Mouse (Mus musculus) limb, embryonic 14.5 days (tissue): Measurements from ENCODE around the gene Cnep1r1. TPM values are rescaled to one million over a fixed set of nuclear protein-coding genes. Genes with fewer than 3 reads are reported as not detected.

Source experiments
- ATAC-seq: fragments of 200-750 bp; cut with Nextera tagmentation; 2 replicates; pipeline ENCODE4 v1.8.0; 2017; ENCODE audit warnings: low read depth, moderate number of reproducible peaks, moderate TSS enrichment; ENCODE audit not compliant: low FRiP score
- DNase-seq: peaks from one replicate; pipeline ENCODE4 v3.0.0-alpha.2; 2015; ENCODE audit warnings: low spot score
- H3K27ac ChIP-seq: fragments of 300-500 bp; sonication (generic); replicated peaks from 2 replicates; pipeline ENCODE4 v1.5.1; 2014; ENCODE audit warnings: low read depth, mild to moderate bottlenecking, low read length, moderate library complexity, mixed read lengths
- H3K27me3 ChIP-seq: fragments of 300-500 bp; sonication (generic); 2 replicates; pipeline ENCODE4 v1.6.1; 2014; ENCODE audit warnings: low read length, mixed read lengths; ENCODE audit not compliant: control insufficient read depth, insufficient read depth
- H3K36me3 ChIP-seq: fragments of 300-500 bp; sonication (generic); 2 replicates; pipeline ENCODE4 v1.6.1; 2014; ENCODE audit warnings: mild to moderate bottlenecking, low read length, moderate library complexity, mixed read lengths; ENCODE audit not compliant: control insufficient read depth, insufficient read depth
- H3K4me1 ChIP-seq: fragments of 300-500 bp; sonication (generic); 2 replicates; pipeline ENCODE4 v1.6.1; 2014; ENCODE audit warnings: antibody characterized with exemption, low read length, mixed read lengths; ENCODE audit not compliant: control insufficient read depth, insufficient read depth
- H3K4me2 ChIP-seq: fragments of 300-500 bp; sonication (generic); replicated peaks from 2 replicates; pipeline ENCODE4 v1.6.1; 2014; ENCODE audit warnings: low read depth, mild to moderate bottlenecking, low read length, moderate library complexity; ENCODE audit not compliant: severe bottlenecking
- H3K4me3 ChIP-seq: fragments of 300-500 bp; sonication (generic); replicated peaks from 2 replicates; pipeline ENCODE4 v1.5.1; 2014; ENCODE audit warnings: low read length
- H3K9ac ChIP-seq: fragments of 300-500 bp; sonication (generic); 2 replicates; pipeline ENCODE4 v1.6.1; 2014; ENCODE audit warnings: mild to moderate bottlenecking, low read depth, low read length, moderate library complexity; ENCODE audit not compliant: severe bottlenecking
- H3K9me3 ChIP-seq: fragments of 300-500 bp; sonication (generic); 2 replicates; pipeline ENCODE4 v1.6.1; 2016; ENCODE audit warnings: low read length; ENCODE audit not compliant: control insufficient read depth
- POLR2A ChIP-seq: fragments of 200-500 bp; IDR thresholded peaks from 2 replicates; pipeline ENCODE4 v1.8.0; 2012; ENCODE audit warnings: inconsistent platforms, mild to moderate bottlenecking, moderate library complexity, borderline replicate concordance; ENCODE audit not compliant: insufficient read depth, insufficient read length; ENCODE audit errors: extremely low read depth
- WGBS: fragments of 180-500 bp; shearing (Covaris S2); extraction: QIAGEN DNeasy Blood & Tissue Kit; methylation state at CpG from one replicate; pipeline ENCODE4 v1.1.7; 2014; 5-methylcytosine and 5-hydroxymethylcytosine counted together
- polyA plus RNA-seq, 2 experiments: library from polyadenylated mRNA; depleted of rRNA in 1 of 2; stranded (reverse) in 1 of 2; unstranded in 1 of 2; fragments of >200 nt; fragmentation: Nextera tagmentation in 1 of 2; extraction: Ambion mirVana in 1 of 2; gene quantifications; 2 replicates each; pipeline versions ENCODE4 v1.2.1 to v1.2.3; 2012 to 2014

Gene Cnep1r1
- polyA plus RNA-seq, 2 experiments = 42.5 to 70.1 TPM

DNA sequence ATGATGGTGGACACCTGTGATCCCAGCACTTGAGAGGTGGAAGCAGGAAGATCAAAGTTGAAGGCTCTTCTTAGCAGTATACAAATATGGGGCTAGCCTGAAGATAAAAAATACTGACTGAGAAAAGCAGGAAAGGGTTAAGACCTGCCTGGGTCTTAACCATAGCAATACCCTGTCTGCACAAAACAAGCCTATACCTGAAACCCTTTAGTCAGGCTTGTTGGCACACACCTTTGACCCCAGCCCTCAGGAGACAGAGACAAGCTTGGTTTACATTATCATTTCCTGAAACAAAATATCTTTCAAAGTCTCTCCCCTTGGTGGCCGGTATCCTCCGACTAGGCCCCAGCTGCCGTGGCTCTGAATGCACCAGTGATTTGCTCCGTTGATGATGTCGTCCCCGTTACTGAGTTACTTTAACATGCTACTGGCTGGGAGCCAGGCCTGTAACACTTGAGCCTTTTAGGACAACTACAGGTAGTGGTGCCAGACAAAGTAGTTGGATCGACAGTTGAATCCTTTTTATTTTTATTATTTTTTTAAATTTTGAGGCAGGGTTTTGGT is 12.3 kb downstream of the Cnep1r1 start:
- DNase-seq = no peak
- H3K4me3 ChIP-seq = no peak overlapping the region
- H3K9ac ChIP-seq = no peak overlapping the region
- no peak for ATAC-seq
- no peak overlapping the region for H3K4me2 ChIP-seq
- no peak for TF ChIP-seq POLR2A
- no peak overlapping the region for H3K27ac ChIP-seq
- H3K9me3 ChIP-seq = no peaks in the 10 kb centered on the region
- H3K27me3 ChIP-seq = no peaks in the 10 kb centered on the region
- H3K4me1 ChIP-seq = no peaks in the 10 kb centered on the region
- peaks cover 74% of the 10 kb centered on the region for H3K36me3 ChIP-seq
- 47% methylated on average over 7 of the region's 7 CpGs for WGBS

DNA sequence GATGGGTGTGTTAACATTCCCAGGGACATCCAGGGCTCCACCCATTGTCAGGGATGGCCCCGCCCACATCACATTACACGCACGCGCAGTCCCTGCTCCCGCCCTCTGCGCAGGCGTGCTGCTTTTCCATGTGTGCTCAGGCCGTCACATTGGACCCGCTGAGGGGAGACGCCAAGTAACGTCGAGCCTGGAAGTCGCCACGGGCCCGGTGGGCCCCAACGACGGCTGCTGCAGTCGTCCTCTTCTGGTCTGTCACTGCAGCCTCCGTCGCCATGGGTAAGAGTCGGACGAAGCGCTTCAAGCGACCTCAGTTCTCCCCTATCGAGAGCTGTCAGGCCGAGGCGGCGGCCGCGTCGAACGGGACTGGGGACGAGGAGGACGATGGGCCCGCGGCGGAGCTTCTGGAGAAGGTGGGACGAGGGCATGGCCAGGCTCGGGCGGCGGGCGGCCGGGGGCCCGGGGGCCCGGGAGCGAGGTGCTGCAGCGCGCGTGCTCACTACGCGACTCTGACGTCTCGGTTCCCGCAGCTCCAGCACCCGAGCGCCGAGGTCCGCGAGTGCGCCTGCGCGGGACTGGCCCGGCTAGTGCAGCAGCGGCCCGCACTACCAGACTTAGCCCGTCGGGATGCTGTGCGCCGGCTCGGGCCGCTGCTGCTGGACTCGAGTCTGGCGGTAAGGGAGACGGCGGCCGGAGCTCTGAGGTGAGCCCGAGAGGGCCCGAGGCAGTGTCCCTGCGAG is 19.3 kb downstream of the Cnep1r1 start, which contains the start of gene Heatr3:
Gene Heatr3 (plus strand): TSS at position 108 of the 737 bp plus-strand sequence.
- H3K27ac ChIP-seq = peak within 1 kb of the TSS; percentile 93
- peaks cover 61% of the 10 kb centered on the region for H3K36me3 ChIP-seq
- TF ChIP-seq POLR2A = 0 out of 2 replicates have a peak, but pooled peaks have one; percentile 25
- H3K27me3 ChIP-seq = no peaks in the 10 kb centered on the region
- peak within 1 kb of the TSS; percentile 89 for H3K4me3 ChIP-seq
- DNase-seq = peak; percentile 96
- WGBS = under 1% methylated on average over 72 of the region's 79 CpGs
- H3K4me2 ChIP-seq = peak within 1 kb of the TSS; percentile 83
- H3K9me3 ChIP-seq = no peaks in the 10 kb centered on the region
- H3K9ac ChIP-seq = peak within 1 kb of the TSS; percentile 83
- H3K4me1 ChIP-seq = 0 out of 2 replicates have a peak, but pooled peaks cover 6% of the 10 kb centered on the region
- peak; percentile 97 for ATAC-seq

- no peak overlapping the region for H3K27ac ChIP-seq
- no peaks in the 10 kb centered on the region for H3K27me3 ChIP-seq
- 0 out of 2 replicates have a peak, but pooled peaks cover 6% of the 10 kb centered on the region for H3K4me1 ChIP-seq
- H3K4me2 ChIP-seq = no peak overlapping the region
- no peak for TF ChIP-seq POLR2A
- DNase-seq = no peak
- no peak for ATAC-seq
- peaks cover 54% of the 10 kb centered on the region for H3K36me3 ChIP-seq
- no peaks in the 10 kb centered on the region for H3K9me3 ChIP-seq
- WGBS = 99% methylated on average over 3 of the region's 3 CpGs
- H3K9ac ChIP-seq = no peak overlapping the region
- no peak overlapping the region for H3K4me3 ChIP-seq
Measured at GRCm38 (mm10) chr8:88139256-88139655, 20.7 kb downstream of the Cnep1r1 start.

DNA sequence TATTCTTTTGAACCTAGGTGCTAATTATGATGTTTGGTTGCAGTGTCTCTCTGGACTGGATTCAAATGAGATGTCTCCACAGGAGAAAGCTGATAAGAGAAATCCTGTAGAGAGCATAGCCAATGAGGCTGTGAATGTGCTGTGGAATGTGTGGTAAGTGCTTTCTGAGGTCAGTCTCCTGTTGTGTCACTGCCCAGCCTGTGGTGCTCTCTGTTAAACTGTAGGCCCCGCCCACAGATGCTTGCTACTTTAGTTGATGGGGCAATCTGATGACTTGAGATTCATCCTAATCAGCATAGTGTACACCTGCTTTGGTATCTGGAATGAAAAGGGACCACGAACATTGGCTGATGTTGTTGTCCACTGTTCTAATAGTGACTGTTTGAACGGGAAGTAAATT is 23.1 kb downstream of the Cnep1r1 start:
- ATAC-seq = no peak

DNA sequence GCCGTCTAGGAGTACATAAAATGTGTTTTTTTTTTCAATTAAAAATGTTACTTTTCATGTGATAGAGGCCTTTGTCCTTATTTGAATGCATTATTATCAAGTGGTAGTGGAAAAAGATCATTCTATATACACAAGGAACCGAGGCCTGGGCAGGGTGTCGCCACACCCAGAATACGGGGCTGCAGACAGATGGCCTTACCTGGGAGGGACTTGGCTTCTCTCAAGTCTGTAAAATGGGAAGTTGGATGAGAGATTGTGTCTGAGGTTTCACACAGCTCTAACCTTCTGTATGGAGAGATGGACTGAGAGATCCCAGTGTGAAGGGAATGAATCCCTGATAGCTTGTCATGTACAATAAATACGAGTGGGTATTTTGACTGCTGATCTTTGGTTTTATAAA is 25.5 kb downstream of the Cnep1r1 start:
- H3K27ac ChIP-seq = no peak overlapping the region
- ATAC-seq = no peak
- no peaks in the 10 kb centered on the region for H3K4me1 ChIP-seq
- peaks cover 69% of the 10 kb centered on the region for H3K36me3 ChIP-seq
- no peak for DNase-seq
- no peaks in the 10 kb centered on the region for H3K9me3 ChIP-seq
- TF ChIP-seq POLR2A = no peak
- H3K4me2 ChIP-seq = no peak overlapping the region
- H3K27me3 ChIP-seq = no peaks in the 10 kb centered on the region
- H3K9ac ChIP-seq = no peak overlapping the region
- H3K4me3 ChIP-seq = no peak overlapping the region
- WGBS = 90% methylated on average over 5 of the region's 5 CpGs

More for the DNA sequence above, 23.1 kb downstream of the Cnep1r1 start:
- Histone ChIP-seq H3K36me3 (peaks cover 49% of the 10 kb centered on the region), H3K4me1 (0 out of 2 replicates have a peak, but pooled peaks cover 6% of the 10 kb centered on the region), H3K9me3 (no peaks in the 10 kb centered on the region), H3K9ac (no peak overlapping the region), H3K4me3 (no peak overlapping the region), H3K27me3 (no peaks in the 10 kb centered on the region), H3K27ac (no peak overlapping the region), H3K4me2 (no peak overlapping the region)
- DNase-seq = no peak
- WGBS = 92% methylated on average over 3 of the region's 3 CpGs
- no peak for TF ChIP-seq POLR2A
